Mouse (Mus musculus) liver (tissue): Measurements from ENCODE around the gene Gpkow.
A peak's percentile ranks its signal among the peaks of the same experiment; 100 is the strongest.
"Not testable (repeated sequence)": the region's sequence is repeated elsewhere in the genome, so short reads cannot be mapped to it uniquely, and the experiment has no call there.

Source experiments
- DNase-seq: peaks from one replicate; pipeline ENCODE4 v3.0.0-alpha.2; 2020; ENCODE audit warnings: mixed read lengths

Gene Gpkow

GRCm38 (mm10) chrX:7750432-7751116 lies 53.6 kb downstream of the Gpkow start, which contains the start of gene Ccdc120:
Ccdc120 (minus strand) TSS chrX:7750905.
- peak; percentile 68 for DNase-seq

GRCm38 (mm10) chrX:7753627-7754026 lies 56.7 kb downstream of the Gpkow start:
- DNase-seq: not testable (repeated sequence)
